In the genomic region with DNA sequence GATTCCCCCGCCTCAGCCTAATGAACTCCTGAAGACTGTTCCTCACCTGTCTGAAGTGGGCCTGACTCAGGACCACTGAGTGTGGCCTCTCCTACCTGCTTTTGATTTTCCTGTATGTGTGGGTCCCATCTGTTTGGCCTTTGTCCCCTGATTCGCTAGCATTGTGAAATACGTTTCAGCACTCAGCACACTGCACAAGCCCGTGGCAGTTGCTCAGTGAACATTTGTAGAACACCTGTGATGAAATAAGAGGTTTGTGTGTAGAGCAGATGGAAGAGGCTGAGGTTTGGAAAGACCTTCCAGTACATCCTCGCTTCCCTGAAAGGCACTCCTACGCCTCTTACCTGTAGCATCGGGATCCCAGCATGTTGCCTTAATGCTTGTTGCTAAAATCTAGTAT, we compare ENCODE assay signal across 3 mouse cellular contexts.
DNase-seq lines count a peak whose midpoint lies in the region; ATAC-seq and TF ChIP-seq lines count a peak whose summit lies in the region.
"Not testable (repeated sequence)": the region's sequence is repeated elsewhere in the genome, so short reads cannot be mapped to it uniquely, and the experiment has no call there.

No protein-coding gene starts in this region.

- peak; percentile 53 for DNase-seq in heart, adult 11 months
- peak; percentile 13 for DNase-seq in liver, postnatal 0 days

- H3K27me3 ChIP-seq in liver, embryonic 16.5 days (ENCODE audit: control insufficient read depth, insufficient read depth, low read depth, low read length); liver, postnatal 0 days (ENCODE audit: insufficient read depth, low read length): not testable (repeated sequence)

- ATAC-seq in liver, embryonic 16.5 days (ENCODE audit: low read depth) = peak; percentile 68; the same call in 1 of the 2 replicates
- ATAC-seq in liver, postnatal 0 days = peak; percentile 71

- not testable (repeated sequence) for TF ChIP-seq EP300 in liver, postnatal 0 days (IDR thresholded peaks at IDR 0.05; ENCODE audit: low read depth)

- not testable (repeated sequence) for H3K27ac ChIP-seq in liver, embryonic 16.5 days (ENCODE audit: low read length)
- peak overlapping the region; percentile 20 for H3K27ac ChIP-seq in liver, postnatal 0 days (ENCODE audit: low read depth)

- H3K9me3 ChIP-seq in liver, embryonic 16.5 days (replicated peaks; ENCODE audit: control insufficient read depth, low read length); liver, postnatal 0 days (ENCODE audit: low read length): not testable (repeated sequence)

- not testable (repeated sequence) for H3K36me3 ChIP-seq in liver, embryonic 16.5 days (ENCODE audit: control insufficient read depth, insufficient read depth); liver, postnatal 0 days (replicated peaks; ENCODE audit: insufficient read depth, low read length)

- not testable (repeated sequence) for H3K4me1 ChIP-seq in liver, embryonic 16.5 days (ENCODE audit: control insufficient read depth, low read depth, low read length); liver, postnatal 0 days (ENCODE audit: insufficient read depth)

- not testable (repeated sequence) for H3K9ac ChIP-seq in liver, embryonic 16.5 days (ENCODE audit: low read depth, low read length); liver, postnatal 0 days (replicated peaks)

- TF ChIP-seq CTCF in liver, postnatal 0 days (IDR thresholded peaks at IDR 0.05; ENCODE audit: low read depth) = not testable (repeated sequence)

- not testable (repeated sequence) for H3K4me3 ChIP-seq in liver, embryonic 16.5 days (ENCODE audit: low read depth, low read length); liver, postnatal 0 days (ENCODE audit: low read depth, low read length)

- 59% methylated on average over 7 of the region's 7 CpGs for WGBS in liver, embryonic 16.5 days (ENCODE audit: insufficient replicate concordance)
- WGBS in liver, postnatal 0 days (ENCODE audit: insufficient replicate concordance) = 48% methylated on average over 7 of the region's 7 CpGs

- H3K4me2 ChIP-seq in liver, embryonic 16.5 days (ENCODE audit: low read depth, low read length); liver, postnatal 0 days (ENCODE audit: low read depth, low read length): not testable (repeated sequence)
